Mouse (Mus musculus): ENCODE data around the gene Man2b1.

- TF ChIP-seq TCF12 (IDR thresholded peaks at IDR 0.05; ENCODE audit: insufficient read depth, poor library complexity, severe bottlenecking): no peak
- no peak for TF ChIP-seq MAX (IDR thresholded peaks at IDR 0.05; ENCODE audit: low read depth)
- no peak for TF ChIP-seq POLR2A (IDR thresholded peaks at IDR 0.05; ENCODE audit: insufficient read length, low read depth)
- TF ChIP-seq CEBPB (IDR thresholded peaks at IDR 0.05; ENCODE audit: insufficient read depth, poor library complexity, severe bottlenecking): no peak
- TF ChIP-seq SRF (IDR thresholded peaks at IDR 0.05; ENCODE audit: control insufficient read depth, insufficient read length, low read depth): no peak
- no peak for TF ChIP-seq REST (IDR thresholded peaks at IDR 0.05; ENCODE audit: insufficient read depth, insufficient read length)
- TF ChIP-seq E2F4 (IDR thresholded peaks at IDR 0.05; ENCODE audit: insufficient read depth): no peak
Measured at GRCm38 (mm10) chr8:85043619-85044018, 39.5 kb upstream of the Man2b1 start.

Measured in myocyte (in vitro differentiated cells).